Mouse (Mus musculus) kidney, postnatal 4 days (tissue): ENCODE measurements around the gene Celf2.

Experiments used
- DNase-seq, 2 experiments: peaks; one replicate each; pipeline ENCODE4 v3.0.0; 2021; ENCODE audit warnings: mixed read lengths in 2 of 2

Celf2 gene

DNA sequence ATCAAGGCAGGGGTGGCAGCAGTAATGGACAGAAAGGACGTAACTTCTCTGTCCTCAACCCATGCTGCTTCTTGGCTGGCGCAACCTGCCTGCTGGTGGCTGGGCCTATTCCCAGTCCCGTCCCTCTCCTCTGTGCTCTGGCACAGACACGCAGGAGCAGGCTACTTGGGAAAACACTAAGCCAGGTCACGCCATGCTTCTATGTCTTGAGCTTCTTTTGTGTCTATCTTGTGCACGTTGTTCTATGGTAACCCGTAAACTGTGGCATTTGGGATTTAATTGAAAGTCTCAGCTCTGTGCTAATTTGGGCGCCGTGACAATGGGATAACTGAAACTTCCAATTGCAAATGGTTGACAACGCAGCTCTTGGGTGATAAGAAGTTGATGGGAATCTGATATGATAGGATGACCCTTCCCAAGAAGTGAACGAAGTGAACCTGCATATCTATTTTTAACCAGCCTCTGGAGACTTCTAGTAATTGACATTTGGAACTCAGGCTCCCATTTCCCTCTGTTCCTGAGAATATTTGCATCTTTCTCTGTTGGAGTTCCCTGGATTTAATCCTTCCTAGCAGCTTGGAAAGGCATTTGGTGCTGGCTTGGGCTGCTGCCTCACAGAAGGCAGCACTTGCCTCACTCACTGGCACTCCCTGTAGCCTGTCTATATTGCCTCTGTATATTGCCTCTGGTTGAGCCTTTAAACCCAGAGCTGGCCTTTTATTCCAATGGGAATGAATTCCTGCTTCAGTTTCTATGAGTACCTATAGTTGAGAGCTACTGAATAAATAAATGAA, 335.9 kb downstream of the Celf2 start:
- DNase-seq = no peak

DNA sequence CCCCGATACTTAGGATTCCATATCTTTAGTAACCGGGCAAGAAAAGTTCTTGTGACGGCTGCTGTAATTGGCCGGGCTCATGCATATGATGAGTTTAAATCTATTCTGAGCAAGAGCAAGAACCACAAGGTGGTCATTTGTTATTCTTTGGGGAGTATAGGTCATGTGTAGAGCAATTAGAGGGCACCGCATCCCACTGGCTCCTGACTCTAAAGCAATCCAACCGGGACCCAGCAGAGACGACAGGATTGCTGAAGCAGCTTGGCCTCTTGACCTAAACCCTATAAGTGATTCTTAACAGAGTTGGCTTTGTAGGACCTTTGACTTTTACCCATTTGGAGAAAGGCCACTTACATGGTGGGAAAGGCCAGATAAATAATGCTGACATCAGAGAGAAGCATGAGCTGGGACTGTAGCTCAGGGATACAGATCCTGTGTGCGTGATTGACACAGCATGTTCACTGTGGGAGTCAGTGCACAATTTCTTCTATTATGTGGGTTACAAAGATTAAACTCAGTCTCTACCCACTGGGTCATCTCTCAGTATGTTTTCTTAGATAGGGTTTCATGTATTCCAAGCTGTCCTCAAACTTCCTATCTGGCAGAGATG, 338.2 kb downstream of the Celf2 start:
- peak in 1 of 2 experiments; percentile 15 for DNase-seq

DNA sequence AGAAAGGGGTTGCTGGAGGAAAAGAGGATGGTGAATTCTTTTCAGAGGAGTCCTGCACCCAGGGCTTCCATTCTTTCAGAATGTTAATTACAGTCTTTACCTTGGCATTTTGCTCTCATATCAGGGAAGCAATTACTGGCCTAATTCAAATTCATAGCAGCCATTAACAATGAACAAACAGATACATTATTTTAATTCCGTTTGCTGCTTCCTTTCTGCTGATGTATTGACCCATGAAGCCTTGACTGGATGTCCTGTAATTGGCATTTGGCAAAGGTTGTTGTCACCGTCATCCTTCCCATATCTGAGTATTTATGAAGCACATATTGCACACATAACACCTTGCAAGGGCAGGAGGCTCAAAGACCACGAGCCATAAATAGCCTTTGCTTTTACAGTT, 343.6 kb downstream of the Celf2 start:
- no peak for DNase-seq

DNA sequence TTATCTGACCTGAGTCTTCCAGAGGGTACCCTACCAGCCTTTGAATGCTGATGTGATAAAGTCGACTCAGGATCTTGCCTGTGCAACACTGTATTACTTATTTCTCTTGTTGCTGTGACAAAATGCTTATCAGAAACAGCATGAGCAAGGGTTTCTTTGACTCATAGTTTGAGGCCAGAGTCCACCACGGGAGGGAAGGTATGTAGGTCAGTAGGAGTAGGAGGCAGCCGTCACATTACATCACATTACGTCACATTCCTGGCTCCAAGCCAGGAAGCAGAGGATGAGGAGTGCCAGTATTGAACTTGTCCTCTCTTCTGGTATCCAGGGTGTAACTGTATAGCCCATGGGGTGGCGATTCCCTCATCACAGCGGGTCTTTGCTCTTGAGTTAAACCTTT, 349.3 kb downstream of the Celf2 start:
- no peak for DNase-seq

DNA sequence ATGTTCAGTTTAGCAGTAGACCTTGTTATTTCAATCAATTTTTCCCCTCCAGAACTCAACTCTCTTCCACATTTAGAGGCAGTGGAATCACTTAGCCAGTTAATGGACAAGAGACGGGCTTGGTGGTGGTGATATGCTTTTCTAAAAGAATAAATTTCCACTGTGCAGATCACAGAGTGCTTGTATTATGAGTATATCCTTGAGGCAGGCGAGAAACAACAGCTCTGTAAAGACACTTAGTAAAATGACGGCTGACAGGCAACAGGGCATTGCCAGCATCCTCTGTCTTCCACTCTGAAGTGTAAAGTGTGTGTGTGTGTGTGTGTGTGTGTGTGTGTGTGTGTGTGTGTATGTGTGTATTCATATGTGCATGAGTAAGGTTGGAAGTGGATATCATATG, 362.1 kb downstream of the Celf2 start:
- no peak for DNase-seq

DNA sequence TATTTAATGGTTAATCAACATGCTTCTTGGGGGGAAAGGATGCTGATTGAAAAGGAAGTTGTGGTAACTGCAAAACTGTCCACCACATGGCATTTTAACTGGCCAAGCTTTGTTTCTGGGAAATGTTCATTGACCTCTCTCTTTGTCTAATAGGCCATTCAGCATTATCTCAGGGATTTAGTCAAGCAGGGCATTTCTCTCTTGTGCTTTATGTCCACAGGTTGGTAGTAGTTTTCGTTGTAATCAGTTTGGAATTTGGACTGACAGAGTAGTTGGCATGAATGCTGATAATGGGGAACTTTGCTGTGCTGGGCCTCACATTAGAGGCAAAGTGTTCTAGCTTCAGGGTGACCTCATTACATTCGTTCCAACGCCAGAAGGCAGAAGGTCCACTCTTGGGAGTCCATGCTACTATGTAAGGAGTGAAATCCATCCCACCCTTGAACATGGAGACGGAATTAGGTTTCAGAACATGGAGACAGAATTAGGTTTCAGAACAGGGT, 363.8 kb downstream of the Celf2 start:
- no peak for DNase-seq

DNA sequence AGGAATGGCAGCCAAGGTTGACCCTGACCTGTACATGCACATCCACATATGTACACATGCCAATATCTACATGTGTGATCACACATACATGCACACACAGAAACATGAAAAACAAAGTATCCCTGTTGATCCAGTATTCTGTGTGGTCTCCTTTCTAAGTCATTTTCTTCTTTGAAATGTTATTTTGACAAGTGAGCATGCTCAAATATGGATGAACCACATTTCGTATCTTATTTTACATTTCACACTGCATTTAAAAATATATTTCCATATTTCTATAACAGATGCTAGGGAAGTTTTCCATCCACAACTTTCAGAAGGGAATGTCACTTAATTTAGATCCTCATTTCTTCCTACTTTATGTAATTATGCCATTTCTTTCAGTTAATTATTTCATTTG, 364.5 kb downstream of the Celf2 start:
- DNase-seq = no peak

DNA sequence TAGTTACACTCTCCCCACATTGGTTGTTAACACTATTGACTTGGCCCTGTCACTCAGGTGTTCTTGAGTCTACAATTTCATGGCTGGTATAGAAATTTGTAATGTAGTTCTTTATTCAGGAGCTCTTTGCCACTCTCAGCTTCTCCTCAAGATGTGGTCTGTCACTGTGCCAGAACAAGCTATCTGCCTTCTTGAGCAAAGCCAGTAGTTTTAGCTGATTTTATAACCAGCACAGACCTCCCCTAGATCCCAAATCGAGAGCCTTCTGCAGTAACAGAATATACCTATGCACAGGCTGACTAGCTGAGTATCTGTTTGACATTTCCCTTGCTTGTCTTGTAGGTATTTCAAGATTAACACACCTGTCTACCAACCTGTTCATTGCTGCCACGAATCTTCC, 386.0 kb downstream of the Celf2 start:
- no peak for DNase-seq

DNA sequence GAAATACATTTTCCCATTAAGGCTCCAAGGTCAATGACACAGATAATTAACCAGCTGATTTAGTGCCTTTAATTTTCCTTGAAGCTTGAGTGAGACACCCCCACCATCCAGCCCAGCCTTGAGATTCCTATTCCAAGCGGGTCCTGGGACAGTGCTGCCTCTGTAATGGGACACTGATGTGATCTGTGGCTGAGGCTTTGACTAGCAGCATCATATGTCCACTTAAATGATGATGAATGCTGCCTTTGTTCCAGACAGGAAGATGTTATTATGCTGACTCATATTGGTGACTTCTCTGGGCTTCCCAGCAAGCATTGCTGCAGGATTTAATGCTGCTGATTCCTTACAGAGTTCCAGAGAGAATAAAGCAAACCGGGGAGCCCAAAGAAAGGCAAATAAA, 393.6 kb downstream of the Celf2 start:
- peak in 1 of 2 experiments; percentile 3 for DNase-seq

DNA sequence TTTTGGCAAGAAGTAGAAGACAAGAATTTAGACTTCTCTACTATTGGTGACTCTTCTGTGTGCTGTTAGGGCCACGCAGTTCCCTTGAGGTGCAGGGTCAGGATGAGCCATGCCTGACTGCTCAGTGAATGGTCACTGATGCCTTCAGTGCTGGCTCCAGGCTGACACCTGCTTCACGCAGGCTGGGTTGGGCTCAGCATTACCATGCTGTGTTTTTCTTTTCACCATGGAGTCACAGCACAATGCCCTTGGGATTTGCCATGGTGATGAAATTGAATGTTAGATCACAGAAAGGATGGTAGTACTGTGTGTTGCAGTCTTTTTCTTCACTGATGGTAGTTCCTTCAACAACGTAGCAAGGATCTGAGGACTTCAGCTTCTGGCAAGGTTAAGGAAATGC, 394.2 kb downstream of the Celf2 start:
- peak in 1 of 2 experiments; percentile 20 for DNase-seq

DNA sequence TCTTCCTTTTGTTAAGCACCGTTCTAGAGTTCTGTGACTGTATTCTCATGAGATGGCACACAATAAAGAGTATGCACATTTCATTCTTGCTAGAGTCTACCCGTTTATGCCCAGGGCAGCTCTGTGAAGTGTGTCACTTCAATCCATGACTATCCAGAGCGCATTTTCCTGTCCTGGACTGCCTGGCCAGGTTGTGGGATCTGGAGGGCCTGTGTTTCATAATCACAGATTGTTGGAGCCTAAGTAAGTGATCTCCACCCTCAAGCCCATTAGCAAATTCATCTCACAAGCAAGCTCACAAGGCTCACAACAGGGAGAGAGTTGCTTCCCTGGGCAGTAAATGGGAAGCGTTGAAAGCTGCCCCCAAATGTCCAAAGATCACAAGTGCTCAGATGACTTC, 395.6 kb downstream of the Celf2 start:
- no peak for DNase-seq

DNA sequence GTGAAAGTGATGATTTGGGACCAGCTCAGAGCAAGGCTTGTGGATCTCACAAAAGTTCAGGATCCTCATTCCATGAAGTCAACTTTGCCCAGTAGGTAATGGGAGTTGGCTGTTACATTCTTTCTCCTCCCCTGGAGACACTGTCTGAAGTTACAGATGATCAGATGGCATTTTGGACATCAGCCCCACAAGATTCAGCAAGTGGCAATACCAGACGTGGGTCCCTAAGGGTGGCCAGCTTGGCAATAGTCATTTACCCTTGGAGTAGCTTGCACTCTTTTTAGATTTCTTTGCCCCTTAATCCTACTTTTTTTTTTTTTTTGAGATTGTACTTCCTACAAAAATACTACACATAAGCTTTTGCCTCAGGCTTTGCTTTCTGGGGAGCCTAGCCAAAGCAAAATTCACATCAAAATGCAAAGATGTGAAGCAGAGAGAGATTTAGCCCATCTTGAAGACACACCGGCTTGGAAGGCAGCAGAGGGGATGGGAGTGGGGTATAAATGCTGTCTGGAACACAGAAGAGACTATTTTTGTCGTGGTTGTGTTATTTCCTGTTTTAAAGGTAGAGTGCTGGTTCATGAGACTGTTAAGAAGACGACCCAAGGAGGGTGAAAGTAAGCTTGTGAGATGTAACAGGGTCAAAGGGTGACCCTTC, 397.1 kb downstream of the Celf2 start:
- DNase-seq = no peak

DNA sequence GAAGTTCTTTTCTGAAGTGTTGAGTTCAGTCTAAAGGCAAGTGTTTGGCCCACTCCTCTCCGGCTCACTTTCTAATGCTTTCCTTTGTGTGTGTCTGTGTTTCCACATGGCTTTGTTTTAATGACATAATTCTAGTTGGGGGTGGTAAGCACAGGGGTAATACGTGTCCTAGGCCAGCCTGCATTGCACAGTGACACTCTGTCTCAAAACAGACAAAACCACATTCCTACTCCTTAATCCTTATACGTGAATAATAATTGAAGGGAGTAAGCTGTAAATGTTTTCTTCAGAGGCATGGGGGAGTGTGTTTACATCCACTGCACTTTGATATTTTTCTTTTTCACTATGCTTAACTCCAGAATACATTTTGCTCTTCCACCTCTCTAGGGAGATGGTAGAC, 415.9 kb downstream of the Celf2 start:
- DNase-seq = no peak

DNA sequence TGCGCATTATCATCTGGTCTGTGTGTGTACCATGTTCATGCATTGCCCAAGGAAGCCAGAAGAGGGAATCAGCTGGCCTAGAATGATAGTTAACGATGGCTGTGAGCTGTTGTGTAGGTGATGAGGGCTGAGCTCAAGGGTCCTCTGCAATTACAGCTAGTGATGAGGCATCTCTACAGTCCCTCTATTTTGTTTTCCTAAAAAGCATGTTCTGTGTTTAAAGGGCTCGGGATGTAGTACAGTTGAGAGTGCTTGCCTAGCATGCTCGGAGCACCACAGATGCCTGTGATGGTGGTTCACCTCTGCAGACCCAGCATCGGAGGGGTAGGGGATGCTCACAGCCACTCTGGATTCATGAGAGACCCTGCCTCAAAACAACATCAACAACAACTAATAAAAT, 416.7 kb downstream of the Celf2 start:
- no peak for DNase-seq

DNA sequence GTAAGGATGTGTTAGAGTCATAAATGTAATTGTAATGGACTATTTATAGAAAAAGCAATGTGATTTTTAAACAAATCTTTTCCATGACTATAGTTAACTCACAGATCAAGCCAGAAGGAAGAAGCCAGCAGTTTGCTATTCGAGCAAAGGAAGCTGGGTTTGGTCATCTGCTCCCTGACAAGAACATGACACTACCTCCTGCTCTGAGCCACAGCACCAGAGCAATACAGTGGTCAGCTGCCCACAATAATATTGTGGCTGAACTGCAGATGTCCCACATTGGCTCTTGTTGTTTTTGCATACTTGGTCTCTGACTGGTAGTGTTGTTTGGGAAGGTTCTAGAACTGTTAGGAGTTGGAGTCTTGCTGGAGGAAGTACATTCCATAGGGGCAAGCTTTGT, 418.9 kb downstream of the Celf2 start:
- no peak for DNase-seq

DNA sequence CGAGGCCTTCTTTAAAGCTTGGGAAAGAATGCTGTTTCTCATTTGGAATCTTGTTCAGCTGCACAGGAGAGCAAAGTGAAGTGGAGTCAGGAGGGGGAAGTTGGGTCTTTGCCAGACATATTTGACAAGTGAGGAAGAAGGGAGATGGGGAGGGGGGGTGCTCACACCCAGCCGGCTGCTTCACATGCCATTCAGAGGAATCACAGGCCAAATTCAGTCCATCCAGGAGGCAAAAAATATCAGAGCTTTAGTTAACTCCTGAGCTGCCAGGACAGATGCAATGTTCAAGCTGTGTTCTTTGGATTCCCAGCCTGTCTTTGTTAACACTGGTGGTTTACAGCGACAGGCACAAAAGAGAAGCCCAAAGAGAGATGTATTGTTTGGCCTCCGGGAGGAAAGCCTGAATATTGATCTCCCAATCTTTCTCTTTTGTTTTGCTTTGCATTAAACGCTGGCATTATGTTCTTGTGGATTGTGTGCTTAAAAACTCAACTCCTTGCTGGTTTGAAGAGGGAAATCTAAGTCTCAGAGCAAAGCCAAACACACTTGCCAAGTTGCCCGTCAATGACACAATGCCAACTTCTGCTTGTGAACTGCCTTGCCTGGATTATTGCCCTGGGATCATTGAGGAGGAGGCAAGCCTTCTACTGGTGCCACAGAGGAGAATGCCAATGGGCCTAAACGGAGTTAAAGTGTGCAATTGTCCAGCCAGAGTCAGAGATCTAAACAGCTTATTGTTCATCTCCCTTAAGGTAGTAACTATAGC, 420.1 kb downstream of the Celf2 start:
- DNase-seq = peak; percentile 12 to 33

DNA sequence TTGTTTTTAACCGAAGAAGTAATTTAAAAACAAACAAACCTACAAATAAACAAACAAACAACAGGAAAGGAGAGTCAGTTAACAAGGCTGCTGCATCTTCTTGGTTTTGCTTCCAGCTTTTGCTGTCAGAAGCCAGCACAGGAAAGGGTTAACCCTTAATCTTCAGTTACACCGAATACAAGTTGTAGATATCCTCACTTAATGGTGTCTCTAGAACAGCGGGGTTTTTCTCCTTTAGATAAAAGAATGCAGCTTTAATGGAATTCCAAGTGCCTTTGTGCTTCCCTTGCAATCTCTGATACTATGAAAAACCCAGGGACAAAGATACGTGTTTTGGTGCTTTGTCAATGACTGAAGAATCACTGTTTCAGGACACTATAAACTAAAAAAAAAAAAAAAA, 420.8 kb downstream of the Celf2 start:
- DNase-seq = no peak

DNA sequence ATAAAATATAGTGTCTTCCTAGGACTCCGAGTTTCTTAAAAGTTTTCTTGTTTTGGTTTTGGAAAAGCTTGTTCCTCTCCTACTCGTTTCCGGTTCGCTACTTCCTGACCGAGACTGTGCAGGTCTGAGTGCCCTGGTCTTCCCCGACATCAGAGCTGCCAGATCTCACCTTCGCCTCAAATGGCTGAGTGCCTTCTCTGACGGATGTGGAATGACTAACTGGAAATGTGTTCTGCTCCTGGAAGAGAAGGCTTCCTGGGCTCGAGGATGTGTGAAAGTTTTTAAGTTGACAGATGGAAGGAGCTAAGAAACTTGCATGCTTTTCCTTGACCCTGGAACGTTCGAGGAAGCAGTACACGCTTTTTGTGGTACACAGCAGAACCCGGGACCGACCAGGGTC, 421.9 kb downstream of the Celf2 start:
- DNase-seq = peak; percentile 24 to 32

DNA sequence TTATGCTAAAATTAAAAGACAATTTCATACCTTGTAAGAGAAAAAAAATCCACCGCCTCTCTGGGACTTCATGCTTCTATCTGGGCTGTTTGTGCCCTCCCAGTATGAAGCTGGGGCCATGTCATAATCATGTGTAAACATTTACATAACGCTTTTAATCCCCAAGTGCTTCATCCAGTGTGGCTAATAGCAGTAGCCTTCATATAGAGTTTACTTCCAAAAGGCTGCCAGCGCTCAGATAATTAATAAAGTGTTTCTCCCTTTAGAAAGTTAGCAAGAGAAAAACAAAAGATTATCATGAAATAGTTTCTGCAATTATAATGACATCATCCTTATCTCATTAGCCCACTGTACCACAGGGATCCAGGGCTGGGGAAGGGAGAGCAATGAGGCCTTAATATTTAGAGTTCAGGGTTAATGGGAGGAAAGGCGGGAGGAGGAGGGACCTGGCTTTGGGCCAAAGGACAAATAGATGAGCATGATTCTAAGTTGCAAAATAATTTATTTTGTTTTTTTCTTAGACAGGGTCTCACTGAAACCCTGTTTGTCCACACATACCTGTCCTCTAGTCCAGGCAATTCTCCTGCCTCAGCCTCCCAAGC, 425.8 kb downstream of the Celf2 start:
- DNase-seq = peak in 1 of 2 experiments; percentile 22

DNA sequence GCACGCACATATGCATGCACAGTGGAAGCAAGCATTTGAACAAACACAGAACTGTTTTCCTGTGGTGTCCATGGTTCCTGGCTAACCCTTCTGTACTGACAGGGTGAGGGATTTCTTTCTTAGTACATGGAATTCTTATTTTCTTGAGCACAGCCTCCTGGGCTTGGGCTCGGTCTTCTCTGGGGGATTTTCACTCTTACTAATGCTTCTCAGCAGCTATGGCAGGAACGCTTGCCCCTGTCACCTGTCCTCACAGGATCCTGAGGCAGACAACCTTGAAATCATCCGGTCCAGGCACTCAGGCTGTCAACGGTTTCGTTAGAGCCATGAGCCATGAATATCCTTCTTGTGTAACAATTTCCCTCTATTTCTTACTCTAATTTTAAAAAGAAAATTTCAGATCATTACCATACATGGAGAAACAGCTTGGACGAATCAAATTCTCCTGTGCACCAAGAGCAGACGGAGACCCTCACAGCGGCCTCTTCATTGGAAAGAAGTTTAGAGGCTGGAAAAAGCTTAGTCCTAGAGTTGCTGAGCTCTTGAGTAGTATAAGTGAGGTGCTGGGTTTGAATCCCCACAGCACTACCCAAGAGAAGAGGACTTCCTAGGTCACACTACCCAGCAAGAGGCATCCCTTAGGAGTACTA, 426.9 kb downstream of the Celf2 start:
- DNase-seq = no peak

DNA sequence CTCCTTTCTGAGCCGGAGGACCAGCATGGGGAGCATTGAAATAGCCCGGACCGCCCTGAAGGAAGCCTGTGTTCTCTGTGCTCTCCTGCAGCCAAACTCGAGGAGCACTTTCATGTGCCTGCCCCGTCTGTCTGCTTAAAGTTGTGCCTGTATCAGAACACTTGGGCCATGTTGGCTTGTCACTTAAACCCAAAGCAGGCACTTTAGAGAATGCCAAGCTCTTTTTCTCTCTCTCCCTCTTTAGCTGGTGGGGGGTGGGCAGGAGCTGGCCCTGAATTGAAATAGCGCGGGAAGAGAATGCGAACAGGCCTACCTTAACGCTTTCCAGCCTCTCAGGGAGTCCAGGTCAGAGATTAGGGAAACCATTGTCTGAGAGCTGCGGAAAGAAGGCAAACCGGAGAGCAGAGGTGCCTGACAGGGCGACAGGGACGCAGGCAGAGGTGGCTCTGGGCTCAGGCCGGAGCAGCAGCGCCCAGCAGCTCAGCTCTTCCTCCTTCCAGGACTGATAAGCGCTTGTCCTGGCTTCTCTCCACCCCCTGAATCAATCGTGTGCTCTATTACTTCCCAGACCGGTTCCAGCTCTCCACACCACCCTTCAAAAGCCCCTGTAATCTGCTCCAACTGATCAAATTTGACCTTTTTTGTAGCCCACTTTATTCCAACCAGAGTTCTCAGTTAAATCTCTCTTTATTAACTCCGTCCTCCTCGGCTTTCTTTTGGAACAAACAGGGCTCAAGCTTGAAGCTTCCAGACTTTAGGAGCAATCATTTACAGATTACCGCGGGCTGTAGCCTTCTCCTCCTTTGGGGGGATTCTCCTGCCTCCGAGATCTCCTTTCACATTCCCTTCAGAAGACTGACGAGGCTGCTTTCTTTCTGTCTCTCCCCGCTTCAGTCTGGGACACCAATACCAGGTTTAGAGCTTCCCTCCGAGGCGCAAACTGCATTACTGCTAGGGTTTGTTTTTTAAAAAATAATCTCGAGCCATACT, 428.3 kb downstream of the Celf2 start:
- DNase-seq = peak; percentile 32 to 53
